30 mouse cellular contexts compared by ENCODE assay signal in genomic region chr12:13073126-13073886, GRCm38 (mm10).
DNase-seq lines count a peak whose midpoint lies in the region; ATAC-seq and TF ChIP-seq lines count a peak whose summit lies in the region.
"Had no signal": no experiment of that assay in that cellular context is flagged by ENCODE, and none has a peak within 500 bp of the region (broad histone marks: within the 10 kb centered on the region; RNA-seq: fewer than 3 reads in every experiment).

No protein-coding gene starts in this region.

- WGBS in kidney, embryonic 16.5 days: 26% methylated on average over 4 of the region's 4 CpGs
- WGBS in lung, embryonic 16.5 days: 29% methylated on average over 4 of the region's 4 CpGs
- WGBS in lung, adult 2 months: 35% methylated on average over 4 of the region's 4 CpGs

- no peaks in the 10 kb centered on the region for H3K36me3 ChIP-seq in kidney, embryonic 16.5 days (ENCODE audit: insufficient read depth, low read length)
- no peaks in the 10 kb centered on the region for H3K36me3 ChIP-seq in lung, embryonic 16.5 days (ENCODE audit: control insufficient read depth, insufficient read depth, low read length)
- H3K36me3 ChIP-seq: embryonic facial prominence, embryonic 12.5 days; forebrain, embryonic 10.5 days; forebrain, embryonic 15.5 days; G1E; heart, embryonic 12.5 days; limb, embryonic 13.5 days; liver, embryonic 13.5 days; midbrain, embryonic 12.5 days; neural tube, embryonic 13.5 days had no signal

- H3K9ac ChIP-seq in kidney, embryonic 16.5 days (replicated peaks; ENCODE audit: low read length): no peak overlapping the region
- H3K9ac ChIP-seq in lung, embryonic 16.5 days (ENCODE audit: low read length): no peak overlapping the region
- H3K9ac ChIP-seq: embryonic facial prominence, embryonic 12.5 days; forebrain, embryonic 15.5 days; heart, embryonic 12.5 days; hindbrain, embryonic 14.5 days; limb, embryonic 13.5 days; liver, embryonic 13.5 days; midbrain, embryonic 12.5 days; neural tube, embryonic 13.5 days had no signal

- no peak overlapping the region for H3K4me3 ChIP-seq in kidney, embryonic 16.5 days (ENCODE audit: low read length)
- no peak overlapping the region for H3K4me3 ChIP-seq in lung, embryonic 16.5 days (ENCODE audit: low read length)
- H3K4me3 ChIP-seq in lung, adult 2 months (replicated peaks; ENCODE audit: extremely low read depth, low read depth, low read length): no peak overlapping the region
- H3K4me3 ChIP-seq: embryonic facial prominence, embryonic 12.5 days; forebrain, embryonic 10.5 days; forebrain, embryonic 15.5 days; heart, adult 2 months; heart, embryonic 12.5 days; left cerebral cortex, adult 2 months; limb, embryonic 13.5 days; liver, embryonic 13.5 days; midbrain, embryonic 12.5 days; neural tube, embryonic 13.5 days had no signal

- intact Hi-C loops in heart, postnatal 14 days (cut with DNase I): no loop called here

- H3K4me2 ChIP-seq in kidney, embryonic 16.5 days (replicated peaks; ENCODE audit: low read depth, low read length): no peak overlapping the region
- H3K4me2 ChIP-seq in lung, embryonic 16.5 days (ENCODE audit: low read depth, low read length): no peak overlapping the region
- H3K4me2 ChIP-seq: embryonic facial prominence, embryonic 12.5 days; forebrain, embryonic 15.5 days; heart, embryonic 12.5 days; hindbrain, embryonic 14.5 days; limb, embryonic 13.5 days; liver, embryonic 13.5 days; midbrain, embryonic 12.5 days; neural tube, embryonic 13.5 days had no signal

- ATAC-seq in kidney, embryonic 16.5 days (ENCODE audit: low FRiP score, low TSS enrichment): no peak
- ATAC-seq in lung, embryonic 16.5 days (ENCODE audit: low read depth): 0 out of 2 replicates have a peak, but pooled peaks have one; percentile 12
- ATAC-seq: forebrain, embryonic 15.5 days; Patski had no signal

- no peak for TF ChIP-seq POLR2A in lung, adult 2 months (IDR thresholded peaks at IDR 0.05; ENCODE audit: borderline replicate concordance, extremely low read depth, low read depth, low read length)

- TF ChIP-seq CTCF in lung, adult 2 months (IDR thresholded peaks at IDR 0.05; ENCODE audit: insufficient read depth, low read length): no peak

- H3K27me3 ChIP-seq in kidney, embryonic 16.5 days (ENCODE audit: insufficient read depth, low read length): no peaks in the 10 kb centered on the region
- no peaks in the 10 kb centered on the region for H3K27me3 ChIP-seq in lung, embryonic 16.5 days (ENCODE audit: control insufficient read depth, insufficient read depth, low read depth, low read length)
- H3K27me3 ChIP-seq: embryonic facial prominence, embryonic 12.5 days; forebrain, embryonic 15.5 days; heart, embryonic 12.5 days; limb, embryonic 13.5 days; liver, embryonic 13.5 days; midbrain, embryonic 12.5 days; neural tube, embryonic 13.5 days; Patski had no signal

- H3K27ac ChIP-seq in kidney, embryonic 16.5 days (ENCODE audit: low read length): no peak overlapping the region
- H3K27ac ChIP-seq in lung, embryonic 16.5 days (ENCODE audit: low read length): no peak overlapping the region
- H3K27ac ChIP-seq: embryonic facial prominence, embryonic 12.5 days; forebrain, embryonic 10.5 days; forebrain, embryonic 15.5 days; heart, adult 2 months; hindbrain, embryonic 14.5 days; left cerebral cortex, adult 2 months; limb, embryonic 13.5 days; liver, embryonic 13.5 days; midbrain, embryonic 12.5 days; neural tube, embryonic 13.5 days; stomach, postnatal 0 days had no signal

- peaks cover 4% of the 10 kb centered on the region; the same call in 1 of the 2 replicates for H3K9me3 ChIP-seq in kidney, embryonic 16.5 days (ENCODE audit: low read length)
- H3K9me3 ChIP-seq in lung, embryonic 16.5 days (ENCODE audit: control insufficient read depth, low read length): 0 out of 2 replicates have a peak, but pooled peaks cover 3% of the 10 kb centered on the region
- H3K9me3 ChIP-seq: forebrain, embryonic 15.5 days; G1E; heart, embryonic 12.5 days; liver, embryonic 13.5 days; midbrain, embryonic 12.5 days; neural tube, embryonic 13.5 days had no signal

- no peaks in the 10 kb centered on the region; the same call in 1 of the 2 replicates for H3K4me1 ChIP-seq in kidney, embryonic 16.5 days (ENCODE audit: insufficient read depth, low read length)
- H3K4me1 ChIP-seq in lung, embryonic 16.5 days (replicated peaks; ENCODE audit: control insufficient read depth, insufficient read depth, low read length): no peaks in the 10 kb centered on the region; the same call in 1 of the 2 replicates
- H3K4me1 ChIP-seq in lung, adult 2 months (ENCODE audit: control insufficient read depth, insufficient read depth, low read length): no peaks in the 10 kb centered on the region
- H3K4me1 ChIP-seq: forebrain, embryonic 15.5 days; liver, embryonic 13.5 days; midbrain, embryonic 12.5 days; neural tube, embryonic 13.5 days had no signal

- peak; percentile 73 for DNase-seq in heart, adult 11 months
- DNase-seq in heart, postnatal 14 days: no peak
- DNase-seq in kidney, postnatal 14 days: peak; percentile 8
- no peak for DNase-seq in lung, adult 2 months
- no peak for DNase-seq in layer of hippocampus, adult 9-11 months
- DNase-seq: adrenal gland, postnatal 10 days; cerebellum, adult 8-10 months; cerebellum, postnatal 36 days; gastrocnemius, postnatal 25 days; heart, adult 2 months; kidney, adult 2 months; liver, embryonic 13.5 days; lung, postnatal 14 days; right cerebral cortex, postnatal 4 days; thymus, adult 18-20 months; thymus, postnatal 25 days had no signal

Comparison
In these comparisons a context has a peak if more than half of its experiments do, and no peak if none do; other contexts are left out.
1. DNase-seq: peak in heart, adult 11 months (single experiment) and kidney, postnatal 14 days (single experiment); none in heart, postnatal 14 days (0 of 2), lung, adult 2 months (single experiment) and layer of hippocampus, adult 9-11 months (single experiment).